12 mouse cellular contexts compared by ENCODE assay signal in genomic region chr15:77881698-77882097, GRCm38 (mm10). TPM values are rescaled to one million over a fixed set of nuclear protein-coding genes. Genes with fewer than 3 reads are reported as not detected.
DNase-seq lines count a peak whose midpoint lies in the region; ATAC-seq and TF ChIP-seq lines count a peak whose summit lies in the region.
"Had no signal": no experiment of that assay in that cellular context is flagged by ENCODE, and none has a peak within 500 bp of the region (broad histone marks: within the 10 kb centered on the region; RNA-seq: fewer than 3 reads in every experiment).

No protein-coding gene starts in this region.

- in situ Hi-C loops in ES-E14 (cut with MboI; ENCODE audit: low sequenced_read_pairs in 2 of 2, unreplicated experiment in 2 of 2) = no loop called here

- H3K9ac ChIP-seq in heart, embryonic 11.5 days (ENCODE audit: low read depth, low read length) = 0 out of 2 replicates have a peak overlapping the region, but pooled peaks have one; percentile 39
- H3K9ac ChIP-seq in ES-E14 (ENCODE audit: insufficient read depth, low read depth, low read length, poor library complexity, severe bottlenecking) = peak overlapping the region; percentile 12; the same call in 1 of the 2 replicates
- H3K9ac ChIP-seq: midbrain, embryonic 12.5 days had no signal

- H3K4me1 ChIP-seq in heart, embryonic 11.5 days (ENCODE audit: control insufficient read depth, insufficient read depth, low read length) = peaks cover 17% of the 10 kb centered on the region
- H3K4me1 ChIP-seq in ES-E14 (ENCODE audit: control insufficient read depth in 2 of 2, insufficient read depth in 2 of 2, low read length in 2 of 2, poor library complexity in 1 of 2) = peaks cover 20 to 31% of the 10 kb centered on the region in 2 experiments

- no peak for DNase-seq in heart, adult 18-20 months
- no peak for DNase-seq in ES-E14 (ENCODE audit: low read depth, low spot score)
- no peak for DNase-seq in cerebellum, adult 18-20 months
- DNase-seq in left cerebral cortex, adult 9 months (ENCODE audit: low spot score in 2 of 2) = no peak
- DNase-seq in layer of hippocampus, postnatal 14 days (ENCODE audit: low spot score in 2 of 2) = no peak
- DNase-seq: cerebellum, postnatal 25 days; heart, adult 2 months; thymus, postnatal 4 days had no signal

- WGBS in heart, embryonic 11.5 days (ENCODE audit: insufficient replicate concordance) = 45% methylated on average over 5 of the region's 5 CpGs

- no peaks in the 10 kb centered on the region for H3K36me3 ChIP-seq in heart, embryonic 11.5 days (ENCODE audit: control insufficient read depth, insufficient read depth, low read length)
- no peaks in the 10 kb centered on the region for H3K36me3 ChIP-seq in ES-E14 (ENCODE audit: control insufficient read depth, insufficient read depth, low read length, poor library complexity, severe bottlenecking)
- H3K36me3 ChIP-seq: midbrain, embryonic 12.5 days had no signal

- no peak overlapping the region for H3K4me3 ChIP-seq in heart, embryonic 11.5 days (ENCODE audit: low read depth, low read length)
- H3K4me3 ChIP-seq in ES-E14 (ENCODE audit: insufficient read depth in 1 of 2, low read depth in 1 of 2, low read length in 2 of 2, poor library complexity in 1 of 2, severe bottlenecking in 1 of 2) = no peak overlapping the region
- H3K4me3 ChIP-seq: heart, adult 2 months; midbrain, embryonic 12.5 days had no signal

- H3K9me3 ChIP-seq in heart, embryonic 11.5 days (replicated peaks; ENCODE audit: control insufficient read depth, low read length) = no peaks in the 10 kb centered on the region
- H3K9me3 ChIP-seq in ES-E14 (ENCODE audit: control insufficient read depth, insufficient read depth, low read depth, low read length) = no peaks in the 10 kb centered on the region
- H3K9me3 ChIP-seq: midbrain, embryonic 12.5 days had no signal

- H3K4me2 ChIP-seq in heart, embryonic 11.5 days = no peak overlapping the region
- H3K4me2 ChIP-seq: midbrain, embryonic 12.5 days had no signal

- no peaks in the 10 kb centered on the region for H3K27me3 ChIP-seq in heart, embryonic 11.5 days (ENCODE audit: control insufficient read depth, insufficient read depth, low read length)
- H3K27me3 ChIP-seq: midbrain, embryonic 12.5 days had no signal

- no peak for ATAC-seq in heart, embryonic 11.5 days (replicated peaks; ENCODE audit: insufficient number of reproducible peaks, low FRiP score, low TSS enrichment)
- peak; percentile 51 for ATAC-seq in erythroid progenitor cell, adult 5-6 weeks (replicated peaks; ENCODE audit: low FRiP score, poor library complexity, severe bottlenecking)
- peak; percentile 74 for ATAC-seq in megakaryocyte, adult 5-6 weeks (ENCODE audit: poor library complexity, severe bottlenecking)

- no peak overlapping the region for H3K27ac ChIP-seq in heart, embryonic 11.5 days (ENCODE audit: low read depth, low read length)
- H3K27ac ChIP-seq in ES-E14 (ENCODE audit: insufficient read depth, low read depth, low read length, poor library complexity, severe bottlenecking) = peak overlapping the region; percentile 22; the same call in 1 of the 2 replicates
- H3K27ac ChIP-seq: midbrain, embryonic 12.5 days had no signal

TF ChIP-seq in ES-E14, 5 proteins besides CTCF, POLR2A, EP300 and RAD21:
- TF ChIP-seq ZC3H11A (IDR thresholded peaks at IDR 0.05; ENCODE audit: borderline replicate concordance, low read depth, low read length) = no peak
- no peak for TF ChIP-seq HCFC1 (IDR thresholded peaks at IDR 0.05; ENCODE audit: borderline replicate concordance, insufficient read depth, low read length)
- peak; percentile 82; the same call in 1 of the 2 replicates for TF ChIP-seq ZNF384 (IDR thresholded peaks at IDR 0.05; ENCODE audit: low read depth, low read length)
- TF ChIP-seq MAFK (IDR thresholded peaks at IDR 0.05; ENCODE audit: insufficient read depth, low read depth, low read length) = peak; percentile 91

RNA-seq across cellular contexts. Expression of gene Myh9, which starts 39.7 kb away (rescaled TPM):
- polyA plus RNA-seq in heart, embryonic 11.5 days (2014; fragmentation: Nextera tagmentation; extraction: Ambion mirVana) = 30.4 and 31.8 TPM in 2 replicates
- total RNA-seq in heart, adult 18-20 months (2021) = 100 to 1,000 TPM; 117 to 119 TPM
- 146 and 152 TPM in 2 replicates for total RNA-seq in ES-E14 (2012; rRNA removed)
- total RNA-seq in erythroid progenitor cell, adult 5-6 weeks (2015; ENCODE audit: low replicate concordance) = 104 and 105 TPM in 2 replicates
- total RNA-seq in erythroid progenitor cell, adult 5-6 weeks (2017; ENCODE audit: low replicate concordance) = 198 and 213 TPM in 2 replicates
- 464 and 549 TPM in 2 replicates for total RNA-seq in megakaryocyte, adult 5-6 weeks (2015)
- 759 and 878 TPM in 2 replicates for total RNA-seq in megakaryocyte, adult 5-6 weeks (2017)
- total RNA-seq in layer of hippocampus, postnatal 14 days (2021) = 10 to 100 TPM; 80.9 to 86.7 TPM

RNA-seq across cellular contexts. Expression of gene Txn2, which starts 47.1 kb away (rescaled TPM):
- polyA plus RNA-seq in heart, embryonic 11.5 days (2014; fragmentation: Nextera tagmentation; extraction: Ambion mirVana) = 284 and 293 TPM in 2 replicates
- total RNA-seq in heart, adult 18-20 months (2021) = 100 to 1,000 TPM; 291 to 304 TPM
- total RNA-seq in ES-E14 (2012; rRNA removed) = 90.3 and 91.1 TPM in 2 replicates
- 151 and 152 TPM in 2 replicates for total RNA-seq in erythroid progenitor cell, adult 5-6 weeks (2015; ENCODE audit: low replicate concordance)
- 30.3 and 35.2 TPM in 2 replicates for total RNA-seq in erythroid progenitor cell, adult 5-6 weeks (2017; ENCODE audit: low replicate concordance)
- 162 and 187 TPM in 2 replicates for total RNA-seq in megakaryocyte, adult 5-6 weeks (2015)
- 23.2 and 39.4 TPM in 2 replicates for total RNA-seq in megakaryocyte, adult 5-6 weeks (2017)
- total RNA-seq in layer of hippocampus, postnatal 14 days (2021) = 100 to 1,000 TPM; 106 to 116 TPM
